Mouse (Mus musculus) embryonic facial prominence, embryonic 13.5 days (tissue): Measurements from ENCODE around the gene Il10. TPM values are rescaled to one million over a fixed set of nuclear protein-coding genes. Genes with fewer than 3 reads are reported as not detected.
A peak's percentile ranks its signal among the peaks of the same experiment; 100 is the strongest.

Source experiments
- ATAC-seq: fragments of 200-750 bp; cut with Nextera tagmentation; 2 replicates; pipeline ENCODE4 v1.8.0; 2017; ENCODE audit warnings: low read depth; ENCODE audit not compliant: insufficient number of reproducible peaks, insufficient read depth, low FRiP score, low TSS enrichment
- H3K27ac ChIP-seq: fragments of 300-500 bp; sonication (generic); 2 replicates; pipeline ENCODE4 v1.5.1; 2015; ENCODE audit warnings: moderate library complexity, mild to moderate bottlenecking, inconsistent platforms
- H3K27me3 ChIP-seq: fragments of 300-500 bp; sonication (generic); 2 replicates; pipeline ENCODE4 v1.6.1; 2015; ENCODE audit warnings: mild to moderate bottlenecking, inconsistent platforms
- H3K36me3 ChIP-seq: fragments of 300-500 bp; sonication (generic); 2 replicates; pipeline ENCODE4 v1.6.1; 2015; ENCODE audit warnings: mild to moderate bottlenecking, inconsistent platforms
- H3K4me1 ChIP-seq: fragments of 300-500 bp; sonication (generic); 2 replicates; pipeline ENCODE4 v1.6.1; 2015; ENCODE audit warnings: inconsistent platforms
- H3K4me2 ChIP-seq: fragments of 300-500 bp; sonication (generic); 2 replicates; pipeline ENCODE4 v1.6.1; 2015; ENCODE audit warnings: moderate library complexity, mild to moderate bottlenecking, inconsistent platforms
- H3K4me3 ChIP-seq: fragments of 300-500 bp; sonication (generic); 2 replicates; pipeline ENCODE4 v1.5.1; 2015; ENCODE audit warnings: mild to moderate bottlenecking, inconsistent platforms
- H3K9ac ChIP-seq: fragments of 300-500 bp; sonication (generic); 2 replicates; pipeline ENCODE4 v1.6.1; 2015; ENCODE audit warnings: mild to moderate bottlenecking, inconsistent platforms
- H3K9me3 ChIP-seq: fragments of 300-500 bp; sonication (generic); 2 replicates; pipeline ENCODE4 v1.6.1; 2016; ENCODE audit warnings: inconsistent platforms
- WGBS: fragments of 180-500 bp; shearing (Covaris S2); methylation state at CpG from one replicate; pipeline ENCODE4 v1.1.7; 2015; ENCODE audit warnings: mixed read lengths; 5-methylcytosine and 5-hydroxymethylcytosine counted together
- polyA plus RNA-seq: library from polyadenylated mRNA; unstranded; fragments of >200 nt; fragmentation: Nextera tagmentation; extraction: Ambion mirVana; gene quantifications from 2 replicates; pipeline ENCODE4 v1.2.1, GENCODE M21; 2015

The Il10 gene
- polyA plus RNA-seq, 1 experiment from 2014 or later: not detected

- H3K27ac ChIP-seq: no peak overlapping the region
- H3K9me3 ChIP-seq: no peaks in the 10 kb centered on the region
- no peak overlapping the region for H3K9ac ChIP-seq
- H3K36me3 ChIP-seq: 0 out of 2 replicates have a peak, but pooled peaks cover 6% of the 10 kb centered on the region
- peaks cover 36% of the 10 kb centered on the region for H3K4me1 ChIP-seq
- no peak for ATAC-seq
- H3K4me3 ChIP-seq: no peak overlapping the region
- no peak overlapping the region for H3K4me2 ChIP-seq
- WGBS: 73% methylated on average over 7 of the region's 7 CpGs
- H3K27me3 ChIP-seq: no peaks in the 10 kb centered on the region
Observed at GRCm38 (mm10) chr1:131069010-131069409, 49.4 kb downstream of the Il10 start.

GRCm38 (mm10) chr1:131072376-131072990, 52.8 kb downstream of the Il10 start:
- H3K9me3 ChIP-seq: no peaks in the 10 kb centered on the region
- no peaks in the 10 kb centered on the region for H3K27me3 ChIP-seq
- peaks cover 54% of the 10 kb centered on the region for H3K4me1 ChIP-seq
- H3K4me3 ChIP-seq: no peak overlapping the region
- no peaks in the 10 kb centered on the region for H3K36me3 ChIP-seq
- ATAC-seq: no peak
- no peak overlapping the region for H3K27ac ChIP-seq
- 89% methylated on average over 7 of the region's 7 CpGs for WGBS
- no peak overlapping the region for H3K9ac ChIP-seq
- H3K4me2 ChIP-seq: no peak overlapping the region

- Histone ChIP-seq H3K4me2 (peak overlapping the region; percentile 9; the same call in 1 of the 2 replicates), H3K27ac (peak overlapping the region; percentile 75), H3K36me3 (no peaks in the 10 kb centered on the region), H3K9me3 (no peaks in the 10 kb centered on the region), H3K4me3 (no peak overlapping the region), H3K9ac (no peak overlapping the region), H3K27me3 (no peaks in the 10 kb centered on the region), H3K4me1 (peaks cover 73% of the 10 kb centered on the region)
- 70% methylated on average over 8 of the region's 8 CpGs for WGBS
- ATAC-seq: no peak
Observed at GRCm38 (mm10) chr1:131074524-131074938, 54.9 kb downstream of the Il10 start.

Other genes with a start within 250 kb of the Il10 start
- gene Fcamr, start 218.9 kb upstream of the Il10 start, polyA plus RNA-seq: not detected in 2 replicates
- gene Pigr, start 193.2 kb upstream of the Il10 start, polyA plus RNA-seq: 0.41 TPM in 1 of 2 replicates, not detected in the other
- not detected in 2 replicates for gene Fcmr, start 154.2 kb upstream of the Il10 start, polyA plus RNA-seq
- 0.18 TPM in 1 of 2 replicates, not detected in the other for gene Il24, start 132.4 kb upstream of the Il10 start, polyA plus RNA-seq
- not detected in 2 replicates for gene Il20, start 108.4 kb upstream of the Il10 start, polyA plus RNA-seq
- not detected in 2 replicates for gene Il19, start 79.7 kb upstream of the Il10 start, polyA plus RNA-seq
- 39.8 and 40.4 TPM in 2 replicates for gene Mapkapk2, start 78.0 kb downstream of the Il10 start, polyA plus RNA-seq
- 3.3 and 3.9 TPM in 2 replicates for gene Dyrk3, start 118.5 kb downstream of the Il10 start, polyA plus RNA-seq
- gene Eif2d, start 133.3 kb downstream of the Il10 start, polyA plus RNA-seq: 61.3 and 68.7 TPM in 2 replicates
- gene Rassf5, start 225.4 kb downstream of the Il10 start, polyA plus RNA-seq: 1.7 and 1.8 TPM in 2 replicates